Mouse (Mus musculus) forebrain, embryonic 15.5 days (tissue): Measurements from ENCODE around the gene Iqcd. TPM values are rescaled to one million over a fixed set of nuclear protein-coding genes. Genes with fewer than 3 reads are reported as not detected.

Experiments
- ATAC-seq: fragments of 200-750 bp; cut with Nextera tagmentation; replicated peaks from 2 replicates; pipeline ENCODE4 v1.8.0; 2017; ENCODE audit warnings: mild to moderate bottlenecking, moderate TSS enrichment, moderate library complexity
- H3K27ac ChIP-seq: fragments of 300-500 bp; sonication (generic); replicated peaks from 2 replicates; pipeline ENCODE4 v1.5.1; 2015; ENCODE audit warnings: mild to moderate bottlenecking, inconsistent platforms
- H3K27me3 ChIP-seq: fragments of 300-500 bp; sonication (generic); 2 replicates; pipeline ENCODE4 v1.6.1; 2015; ENCODE audit warnings: inconsistent platforms
- H3K36me3 ChIP-seq: fragments of 300-500 bp; sonication (generic); 2 replicates; pipeline ENCODE4 v1.6.1; 2015; ENCODE audit warnings: mild to moderate bottlenecking, inconsistent platforms
- H3K4me1 ChIP-seq: fragments of 300-500 bp; sonication (generic); 2 replicates; pipeline ENCODE4 v1.6.1; 2015; ENCODE audit warnings: inconsistent platforms
- H3K4me2 ChIP-seq: fragments of 300-500 bp; sonication (generic); replicated peaks from 2 replicates; pipeline ENCODE4 v1.6.1; 2015; ENCODE audit warnings: mild to moderate bottlenecking, inconsistent platforms
- H3K4me3 ChIP-seq: fragments of 300-500 bp; sonication (generic); 2 replicates; pipeline ENCODE4 v1.5.1; 2015; ENCODE audit warnings: mild to moderate bottlenecking, inconsistent platforms
- H3K9ac ChIP-seq: fragments of 300-500 bp; sonication (generic); replicated peaks from 2 replicates; pipeline ENCODE4 v1.6.1; 2015; ENCODE audit warnings: mild to moderate bottlenecking, inconsistent platforms
- H3K9me3 ChIP-seq: fragments of 300-500 bp; sonication (generic); 2 replicates; pipeline ENCODE4 v1.6.1; 2016; ENCODE audit warnings: inconsistent platforms
- WGBS: fragments of 180-500 bp; shearing (Covaris S2); methylation state at CpG from one replicate; pipeline ENCODE4 v1.1.7; 2015; ENCODE audit warnings: mixed read lengths; 5-methylcytosine and 5-hydroxymethylcytosine counted together
- polyA plus RNA-seq: library from polyadenylated mRNA; unstranded; fragments of >200 nt; fragmentation: Nextera tagmentation; extraction: Ambion mirVana; gene quantifications from 2 replicates; pipeline ENCODE4 v1.2.1, GENCODE M21; 2015

The Iqcd gene
- polyA plus RNA-seq, 1 experiment from 2014 or later: 2.1 TPM

DNA sequence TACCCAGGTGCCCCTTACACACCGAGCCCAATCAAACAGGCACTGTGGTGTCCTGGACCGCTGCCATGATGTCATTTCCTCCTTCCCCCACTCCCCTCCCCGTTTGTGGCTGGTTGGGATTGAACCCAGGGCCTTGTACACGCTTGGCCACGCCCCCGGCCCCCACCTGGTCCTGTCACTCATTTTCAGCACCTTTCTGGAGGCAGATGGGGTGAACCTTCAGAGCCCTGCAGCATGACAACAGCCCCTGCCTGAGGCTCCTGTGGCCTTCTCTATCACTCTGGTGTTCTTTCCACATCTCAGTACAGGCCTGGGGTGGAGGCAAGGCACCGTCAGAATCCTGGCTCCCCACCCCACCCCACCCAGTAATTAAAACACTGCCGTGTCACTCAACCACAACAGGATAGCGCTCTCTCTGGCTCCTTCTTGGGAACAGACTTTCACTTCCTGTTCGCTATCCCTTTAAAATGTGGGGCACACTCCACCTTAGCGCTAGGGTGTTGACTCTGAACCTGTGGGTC lies 12.0 kb upstream of the Iqcd start:
- no peaks in the 10 kb centered on the region for H3K27me3 ChIP-seq
- no peaks in the 10 kb centered on the region for H3K9me3 ChIP-seq
- 77% methylated on average over 11 of the region's 11 CpGs for WGBS
- no peak for ATAC-seq
- peaks cover 23% of the 10 kb centered on the region for H3K4me1 ChIP-seq
- H3K36me3 ChIP-seq: no peaks in the 10 kb centered on the region
- no peak overlapping the region for H3K4me2 ChIP-seq
- H3K27ac ChIP-seq: no peak overlapping the region
- no peak overlapping the region for H3K9ac ChIP-seq
- H3K4me3 ChIP-seq: no peak overlapping the region

DNA sequence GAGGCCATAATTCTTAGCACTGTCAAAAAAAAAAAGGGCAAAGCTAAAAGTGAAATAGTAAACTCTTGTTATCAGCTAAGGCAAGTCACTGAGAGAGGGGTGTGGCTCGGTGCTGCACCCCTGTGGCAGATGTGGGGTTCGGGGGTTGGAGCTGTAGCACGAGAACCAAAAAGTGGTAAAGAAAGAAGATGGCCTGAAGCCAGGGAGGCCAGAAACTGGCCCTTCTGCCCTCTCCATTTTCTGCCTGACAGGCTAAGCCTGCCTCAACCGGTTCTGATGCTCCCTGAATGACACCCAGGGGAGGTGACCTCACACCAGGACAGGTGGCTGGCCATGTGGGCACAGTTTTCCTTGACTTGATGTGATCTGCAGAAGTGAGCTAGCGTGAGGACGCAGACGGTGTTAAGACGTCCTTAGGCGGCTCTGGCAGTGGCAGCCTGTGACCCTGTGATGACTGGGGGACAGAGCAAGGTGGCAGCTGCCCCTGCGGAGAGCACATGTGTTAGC lies 10.8 kb upstream of the Iqcd start:
- no peak overlapping the region for H3K9ac ChIP-seq
- WGBS: 55% methylated on average over 10 of the region's 10 CpGs
- ATAC-seq: no peak

DNA sequence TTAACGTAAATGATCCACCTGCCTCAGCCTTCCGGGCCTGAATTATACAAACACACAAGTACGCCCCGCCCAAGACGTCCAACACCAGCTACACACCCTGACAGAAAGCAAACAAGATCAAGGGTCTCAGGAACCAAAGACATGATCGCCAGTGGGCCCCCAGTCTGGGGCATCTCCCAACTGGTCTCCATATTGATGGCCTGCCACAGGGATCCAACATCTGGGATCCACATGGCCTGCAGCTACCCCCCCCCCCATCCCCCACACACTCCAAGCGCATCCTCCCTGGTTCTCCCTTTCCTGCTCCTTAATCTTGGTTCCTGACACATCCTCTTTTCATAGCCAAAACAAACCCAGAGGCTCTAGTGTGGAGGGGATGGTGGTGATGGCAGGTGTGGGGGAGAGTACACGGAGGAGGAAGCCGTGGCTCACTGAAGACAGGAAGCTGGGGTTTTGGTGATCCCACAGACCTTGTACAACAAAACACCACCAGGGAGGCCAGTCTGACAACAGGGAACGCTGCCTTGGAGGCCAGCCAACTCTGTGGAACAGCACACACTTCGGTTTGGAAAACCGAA lies 10.2 kb upstream of the Iqcd start:
- H3K27me3 ChIP-seq: no peaks in the 10 kb centered on the region
- H3K4me1 ChIP-seq: peaks cover 23% of the 10 kb centered on the region
- H3K27ac ChIP-seq: 0 out of 2 replicates have a peak overlapping the region, but pooled peaks have one; percentile 9
- no peak overlapping the region for H3K4me2 ChIP-seq
- H3K9me3 ChIP-seq: no peaks in the 10 kb centered on the region
- 58% methylated on average over 12 of the region's 12 CpGs for WGBS
- H3K36me3 ChIP-seq: peaks cover 3% of the 10 kb centered on the region; the same call in 1 of the 2 replicates
- no peak overlapping the region for H3K9ac ChIP-seq
- no peak overlapping the region for H3K4me3 ChIP-seq
- ATAC-seq: no peak

More for the DNA sequence above, 10.8 kb upstream of the Iqcd start:
- Histone ChIP-seq H3K27ac (no peak overlapping the region), H3K4me3 (no peak overlapping the region), H3K9me3 (no peaks in the 10 kb centered on the region), H3K27me3 (no peaks in the 10 kb centered on the region), H3K36me3 (0 out of 2 replicates have a peak, but pooled peaks cover under 1% of the 10 kb centered on the region), H3K4me2 (no peak overlapping the region), H3K4me1 (peaks cover 23% of the 10 kb centered on the region)

DNA sequence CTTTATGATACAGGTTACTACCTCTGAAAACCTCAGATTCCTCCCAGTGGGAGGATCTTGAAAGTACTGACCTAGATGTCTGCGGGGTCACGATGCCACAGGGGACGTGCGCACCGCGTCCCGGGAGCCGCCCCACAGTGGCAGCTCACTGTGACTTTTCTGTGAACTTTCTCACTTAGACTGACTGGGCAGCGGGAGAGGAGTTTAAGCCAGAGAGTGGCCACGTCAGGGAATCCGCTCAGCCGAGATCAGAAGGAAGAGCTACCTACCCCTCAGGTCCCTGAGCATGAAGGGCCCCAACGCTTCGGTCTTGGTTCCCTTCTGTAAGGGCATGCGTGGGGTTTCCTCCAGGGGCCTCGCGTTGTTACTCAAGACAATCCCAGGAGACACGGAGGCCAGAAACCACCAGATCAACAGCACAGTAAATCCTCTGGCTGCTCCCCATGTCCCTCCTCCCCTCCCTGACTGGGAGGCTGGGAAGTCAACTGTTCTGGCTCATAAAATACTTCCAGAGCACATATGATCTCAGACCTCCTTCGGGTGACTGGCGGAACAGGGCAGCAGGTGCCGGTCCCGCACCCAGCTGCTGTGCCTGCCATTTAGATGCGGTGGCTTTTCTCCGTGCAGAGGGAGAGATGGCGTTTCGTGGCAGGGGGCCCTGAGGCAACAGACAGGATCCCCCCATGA lies 9.5 kb upstream of the Iqcd start:
- Histone ChIP-seq H3K9ac (no peak overlapping the region), H3K4me3 (no peak overlapping the region), H3K4me1 (peaks cover 23% of the 10 kb centered on the region), H3K27ac (peak overlapping the region; percentile 78), H3K27me3 (no peaks in the 10 kb centered on the region), H3K9me3 (no peaks in the 10 kb centered on the region), H3K4me2 (no peak overlapping the region), H3K36me3 (peaks cover 3% of the 10 kb centered on the region; the same call in 1 of the 2 replicates)
- WGBS: 65% methylated on average over 26 of the region's 26 CpGs
- ATAC-seq: peak; percentile 32; the same call in 1 of the 2 replicates

DNA sequence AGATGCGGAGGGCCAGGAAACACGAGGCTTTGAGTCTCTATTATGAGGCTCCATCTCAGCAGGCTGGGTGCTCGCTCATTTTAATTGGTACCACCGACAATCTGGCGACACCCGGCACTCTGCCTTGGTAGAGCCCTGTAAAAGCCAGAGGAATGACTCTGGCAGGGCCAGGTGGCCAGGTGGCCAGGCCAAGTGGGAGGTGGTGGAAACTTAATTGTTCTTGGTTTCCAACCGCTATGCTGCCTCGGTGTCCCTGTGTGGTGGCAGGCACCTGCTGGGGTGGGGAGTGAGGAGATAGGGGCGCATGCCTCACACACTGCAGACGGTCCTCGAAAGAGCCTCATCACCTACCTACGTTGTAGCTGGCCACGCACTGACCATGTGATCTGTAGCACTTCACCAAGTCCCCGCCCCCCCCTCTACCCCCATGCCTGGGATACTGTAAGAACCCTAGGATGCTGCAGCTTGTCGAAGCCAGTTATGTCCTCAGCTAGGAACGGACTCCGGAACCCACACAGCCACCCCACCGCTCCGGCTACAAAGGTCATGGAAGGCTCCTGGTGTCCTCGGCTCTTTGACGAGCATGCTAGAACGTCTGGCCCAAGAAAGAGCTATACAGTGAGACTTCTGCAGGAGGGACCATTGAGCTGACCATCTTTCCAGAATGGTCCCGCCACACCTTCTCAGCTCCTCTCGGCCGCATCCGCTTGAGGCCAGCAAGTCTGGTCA lies 8.8 kb upstream of the Iqcd start:
- WGBS: 79% methylated on average over 26 of the region's 26 CpGs
- peaks cover 25% of the 10 kb centered on the region for H3K4me1 ChIP-seq
- peaks cover 3% of the 10 kb centered on the region; the same call in 1 of the 2 replicates for H3K36me3 ChIP-seq
- no peaks in the 10 kb centered on the region for H3K9me3 ChIP-seq
- H3K4me2 ChIP-seq: no peak overlapping the region
- no peaks in the 10 kb centered on the region for H3K27me3 ChIP-seq
- no peak overlapping the region for H3K9ac ChIP-seq
- H3K27ac ChIP-seq: peak overlapping the region; percentile 78
- no peak overlapping the region for H3K4me3 ChIP-seq
- no peak; the same call in 1 of the 2 replicates for ATAC-seq

DNA sequence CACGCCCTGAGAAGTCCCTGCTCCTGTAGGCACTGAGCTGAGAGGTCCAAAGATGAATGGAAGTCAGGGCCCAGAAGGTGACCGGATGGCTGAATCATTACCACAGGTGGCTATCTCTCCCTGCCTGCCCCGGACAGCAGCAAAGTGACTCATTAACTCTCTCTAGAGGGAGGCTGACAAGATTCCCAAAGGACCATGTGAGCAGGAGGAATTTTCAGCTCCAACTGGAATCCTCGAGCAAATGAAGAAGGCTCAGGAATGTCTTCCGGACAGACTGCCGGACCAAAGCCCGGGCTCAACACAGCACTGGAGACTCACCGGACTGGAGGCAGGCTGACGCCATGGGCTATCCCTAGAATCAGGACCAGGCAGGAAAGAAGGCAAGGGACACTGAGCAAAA lies 6.8 kb upstream of the Iqcd start:
- Histone ChIP-seq H3K27me3 (no peaks in the 10 kb centered on the region), H3K9me3 (no peaks in the 10 kb centered on the region), H3K9ac (no peak overlapping the region), H3K4me2 (no peak overlapping the region), H3K4me3 (no peak overlapping the region), H3K4me1 (peaks cover 30% of the 10 kb centered on the region), H3K27ac (no peak overlapping the region), H3K36me3 (peaks cover 3% of the 10 kb centered on the region; the same call in 1 of the 2 replicates)
- 91% methylated on average over 9 of the region's 9 CpGs for WGBS
- no peak for ATAC-seq

DNA sequence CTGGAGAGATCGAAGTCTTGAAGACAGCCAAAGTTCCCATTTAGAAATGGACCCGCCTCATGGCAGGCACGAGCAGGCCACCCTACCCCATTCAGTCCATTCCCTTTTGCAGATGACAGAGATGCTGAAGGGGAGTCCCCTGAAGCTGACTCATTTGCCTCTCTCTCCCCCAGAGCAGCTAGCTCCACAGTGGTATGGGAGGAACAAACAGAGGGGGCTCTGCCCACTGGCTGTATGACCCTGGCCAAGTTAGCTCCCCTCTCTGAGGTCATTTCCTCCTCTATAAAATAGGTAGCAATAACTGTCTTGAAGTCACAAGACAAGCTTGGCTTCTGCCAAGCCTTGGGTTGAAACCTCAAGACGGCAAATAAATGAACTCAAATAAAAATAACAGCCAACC lies 5.3 kb upstream of the Iqcd start:
- Histone ChIP-seq H3K27ac (no peak overlapping the region), H3K9ac (no peak overlapping the region), H3K4me3 (no peak overlapping the region), H3K4me1 (peaks cover 40% of the 10 kb centered on the region), H3K36me3 (peaks cover 3% of the 10 kb centered on the region; the same call in 1 of the 2 replicates), H3K4me2 (no peak overlapping the region), H3K27me3 (no peaks in the 10 kb centered on the region), H3K9me3 (no peaks in the 10 kb centered on the region)
- ATAC-seq: no peak
- WGBS: 94% methylated on average over 4 of the region's 4 CpGs

DNA sequence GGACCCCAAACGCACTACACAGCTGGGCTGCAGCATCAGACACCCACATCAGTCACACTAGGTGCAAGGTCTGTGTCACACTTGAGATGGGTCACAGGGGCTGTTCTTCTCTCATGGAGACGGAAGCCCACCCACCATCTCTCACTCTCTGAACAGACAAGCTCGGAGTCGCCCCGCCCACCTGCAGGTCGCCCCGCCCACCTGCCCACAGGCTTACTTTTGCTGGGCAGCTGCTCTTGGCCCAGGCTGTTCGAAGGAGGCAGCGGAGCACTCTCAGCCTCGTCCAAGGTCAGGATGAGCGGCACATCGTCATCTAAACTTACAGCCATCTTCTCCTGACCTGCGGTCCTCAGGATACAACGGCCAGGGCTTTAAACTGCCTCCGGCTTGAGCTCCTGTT lies 3.8 kb upstream of the Iqcd start:
- Histone ChIP-seq H3K4me1 (peaks cover 31% of the 10 kb centered on the region), H3K27me3 (no peaks in the 10 kb centered on the region), H3K9ac (no peak overlapping the region), H3K4me3 (no peak overlapping the region), H3K27ac (no peak overlapping the region), H3K4me2 (no peak overlapping the region), H3K9me3 (no peaks in the 10 kb centered on the region), H3K36me3 (peaks cover 3% of the 10 kb centered on the region; the same call in 1 of the 2 replicates)
- ATAC-seq: no peak
- WGBS: 42% methylated on average over 15 of the region's 15 CpGs

DNA sequence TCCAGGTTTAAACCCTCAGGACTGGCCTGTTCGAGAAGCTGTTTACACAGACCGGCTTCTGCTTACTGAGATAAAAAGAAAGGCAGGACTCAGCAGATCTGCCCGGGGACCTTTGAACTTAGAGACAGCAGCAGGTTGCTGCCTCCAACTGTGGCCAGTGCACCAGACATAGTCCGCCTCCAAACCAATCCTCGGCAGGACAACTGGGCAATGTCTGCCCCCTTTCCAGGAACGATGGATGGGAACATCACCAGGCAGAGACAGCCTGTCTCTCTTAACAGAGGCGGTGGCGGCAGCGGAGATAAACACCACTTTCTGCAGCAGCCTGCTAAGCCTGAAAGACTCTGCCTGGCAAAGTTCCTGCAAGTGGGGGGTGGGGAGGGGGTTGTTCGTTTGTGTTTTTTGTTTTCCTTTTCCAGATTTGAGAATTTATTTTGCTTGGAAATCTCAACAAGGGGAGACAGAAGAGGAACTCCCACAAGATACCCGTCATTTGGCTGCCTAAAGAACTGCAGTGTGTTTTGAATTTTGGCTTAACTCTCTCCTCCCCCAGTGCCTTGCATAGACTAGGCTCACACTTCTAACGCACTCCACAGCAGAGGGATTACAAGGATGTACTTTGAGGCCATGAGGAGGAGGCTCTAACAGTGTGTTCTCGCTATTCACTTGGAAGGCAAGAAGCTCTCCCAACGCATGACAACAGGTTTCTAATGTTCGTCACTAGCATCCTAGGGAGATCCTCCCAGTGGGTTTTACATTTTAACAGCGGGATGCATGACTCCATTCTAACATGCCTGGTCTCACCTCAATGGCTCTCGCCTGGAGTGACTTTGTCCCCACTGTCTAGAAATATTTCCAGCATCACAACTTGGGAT lies 1.8 kb upstream of the Iqcd start:
- Histone ChIP-seq H3K36me3 (peaks cover 3% of the 10 kb centered on the region; the same call in 1 of the 2 replicates), H3K9ac (no peak overlapping the region), H3K4me1 (peaks cover 26% of the 10 kb centered on the region), H3K27me3 (no peaks in the 10 kb centered on the region), H3K9me3 (no peaks in the 10 kb centered on the region), H3K4me3 (peak overlapping the region; percentile 77), H3K27ac (no peak overlapping the region), H3K4me2 (peak overlapping the region; percentile 94)
- 9% methylated on average over 17 of the region's 17 CpGs for WGBS
- no peak for ATAC-seq

DNA sequence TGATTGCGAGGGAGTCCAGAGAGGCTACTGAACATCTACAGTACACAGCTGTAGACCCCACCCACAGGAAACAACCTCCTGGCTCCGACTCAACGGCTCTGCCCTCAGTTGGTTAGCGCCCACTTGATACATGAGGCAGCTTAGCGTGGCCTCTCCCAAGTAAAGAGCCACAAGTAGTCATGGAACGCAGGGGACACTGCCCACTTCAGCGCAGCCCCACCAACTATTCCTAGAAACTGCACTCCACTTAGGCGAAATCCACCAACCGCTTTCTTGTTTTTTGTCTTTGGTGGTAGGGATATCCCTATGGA lies 1.2 kb upstream of the Iqcd start:
- no peak for ATAC-seq

DNA sequence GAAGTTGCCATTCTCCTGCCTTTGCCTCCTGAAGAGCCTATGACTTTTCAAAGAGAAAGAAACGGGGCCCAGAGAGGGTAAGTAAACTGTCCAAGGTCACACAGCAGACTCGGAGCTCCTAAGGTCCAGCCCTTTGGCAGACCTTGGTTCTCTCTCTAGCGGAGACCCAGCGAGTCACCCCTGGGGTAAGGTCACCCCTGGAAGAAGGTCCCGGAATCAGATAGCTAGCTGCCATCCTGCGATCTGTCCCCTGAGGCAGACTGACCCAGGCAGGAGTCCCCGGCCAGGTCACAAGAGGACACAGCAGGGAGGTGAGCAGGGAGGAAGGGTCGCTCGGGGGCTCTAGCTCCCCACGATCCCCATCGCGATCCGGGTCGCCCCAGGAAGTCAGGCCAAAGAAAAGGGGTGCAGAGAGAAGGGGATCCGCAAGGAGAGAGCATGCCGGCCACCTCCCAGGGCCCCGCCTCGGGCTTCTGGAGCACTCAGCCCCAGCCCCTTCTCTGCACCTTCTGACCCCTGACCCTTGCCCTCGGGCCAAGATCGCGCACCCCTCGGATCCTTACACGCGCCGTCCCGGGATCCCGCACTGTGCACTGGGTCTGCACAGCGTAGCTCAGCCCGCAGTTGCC lies 762 bp upstream of the Iqcd start:
- Histone ChIP-seq H3K4me2 (peak overlapping the region; percentile 94), H3K27me3 (no peaks in the 10 kb centered on the region), H3K9ac (peak overlapping the region; percentile 81), H3K4me1 (peaks cover 26% of the 10 kb centered on the region), H3K27ac (peak overlapping the region; percentile 81), H3K4me3 (peak overlapping the region; percentile 77), H3K9me3 (no peaks in the 10 kb centered on the region), H3K36me3 (peaks cover 3% of the 10 kb centered on the region; the same call in 1 of the 2 replicates)
- ATAC-seq: 0 out of 2 replicates have a peak, but pooled peaks have one; percentile 0
- WGBS: 3% methylated on average over 29 of the region's 29 CpGs

More for the DNA sequence above, 1.2 kb upstream of the Iqcd start:
- Histone ChIP-seq H3K9ac (peak overlapping the region; percentile 81), H3K36me3 (peaks cover 3% of the 10 kb centered on the region; the same call in 1 of the 2 replicates), H3K27me3 (no peaks in the 10 kb centered on the region), H3K4me1 (peaks cover 26% of the 10 kb centered on the region), H3K4me2 (peak overlapping the region; percentile 94), H3K9me3 (no peaks in the 10 kb centered on the region), H3K4me3 (peak overlapping the region; percentile 77), H3K27ac (no peak overlapping the region)
- 28% methylated on average over 9 of the region's 9 CpGs for WGBS
